Mouse (Mus musculus): ENCODE measurements at regions not wholly inside any gene's neighbourhood (a gene's known extent, or its start where the extent isn't known, plus 50 kb on each side); places are given as distances from the start of the nearest gene placed in this dataset.

DNA sequence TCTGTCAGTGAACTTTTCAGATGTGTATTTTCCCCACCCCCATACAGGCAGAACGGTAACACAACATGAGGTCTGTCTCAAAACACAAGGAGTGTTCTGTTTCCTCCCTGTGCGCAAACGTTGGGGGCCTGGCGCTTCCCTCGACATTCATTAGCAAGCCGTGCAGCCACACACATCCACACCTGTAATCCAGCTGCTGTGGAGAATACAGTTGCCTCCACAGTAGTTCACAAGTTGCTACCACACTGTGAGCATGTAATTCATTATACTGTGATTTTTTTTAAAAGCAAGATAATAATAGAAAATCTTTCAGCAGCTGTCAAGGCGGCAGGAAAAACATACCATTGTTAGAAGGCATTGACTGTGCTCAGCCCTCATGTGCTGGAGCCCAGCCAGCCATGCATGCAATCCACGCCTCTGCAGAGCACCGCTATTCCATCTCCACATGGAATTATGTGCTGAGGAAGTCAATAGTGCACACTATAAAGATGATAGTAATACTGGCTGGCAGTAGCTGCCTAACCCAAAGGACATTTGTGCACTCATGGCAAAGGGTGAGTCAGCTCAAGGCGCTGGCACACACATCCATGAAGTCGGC is 586.1 kb upstream of the Sox11 start:
- no peak for TF ChIP-seq CTCF (conservative IDR thresholded peaks at IDR 0.05; ENCODE audit: insufficient read depth, insufficient read length, low read depth, low read length)
- TF ChIP-seq POLR2A (IDR thresholded peaks at IDR 0.05; ENCODE audit: low read depth, low read length): no peak
